Mouse (Mus musculus) hematopoietic multipotent progenitor cell, adult 10-12 weeks (in vitro differentiated cells): ENCODE data around the gene Misp. TPM values are rescaled to one million over a fixed set of nuclear protein-coding genes. Genes with fewer than 3 reads are reported as not detected.

ENCODE experiments used
- polyA plus RNA-seq: library from polyadenylated mRNA; stranded (reverse); fragments of >175 nt; gene quantifications from 2 replicates; pipeline ENCODE4 v1.2.3, GENCODE M21; 2012; ENCODE audit warnings: low replicate concordance

The Misp gene
- polyA plus RNA-seq = 0.25 and 0.27 TPM in 2 replicates

GRCm38 (mm10) chr10:79820782-79821181 is at the start of gene Misp:
Gene Misp (plus strand): TSS chr10:79820989.

GRCm38 (mm10) chr10:79777103-79777531 is 43.7 kb upstream of the Misp start, which contains the start of gene Fstl3:
Gene Fstl3 (plus strand): TSS chr10:79777272.

GRCm38 (mm10) chr10:79790861-79791260 is 29.9 kb upstream of the Misp start, which contains the start of gene Prss57:
Gene Prss57 (minus strand): TSS chr10:79790961.

GRCm38 (mm10) chr10:79793051-79793737 is 27.6 kb upstream of the Misp start, which contains the start of gene Palm:
Gene Palm (plus strand): TSS chr10:79793572.

GRCm38 (mm10) chr10:79853860-79854795 is 33.3 kb downstream of the Misp start, which contains the start of gene Ptbp1:
Gene Ptbp1 (plus strand): TSS chr10:79854427.

GRCm38 (mm10) chr10:79874290-79874862 is 53.6 kb downstream of the Misp start, which contains the start of the genes Prtn3 and Plppr3:
Gene Prtn3 (plus strand): TSS chr10:79874476.
Gene Plppr3 (minus strand): TSS chr10:79874634.

Other genes starting within 250 kb of the Misp start
- 1.3 TPM in 1 of 2 replicates, not detected in the other for gene Theg, start 233.7 kb upstream of the Misp start, polyA plus RNA-seq
- 0.04 TPM in 1 of 2 replicates, not detected in the other for gene C2cd4c, start 207.0 kb upstream of the Misp start, polyA plus RNA-seq
- 0.10 TPM in 1 of 2 replicates, not detected in the other for gene Shc2, start 183.1 kb upstream of the Misp start, polyA plus RNA-seq
- not detected in 2 replicates for gene Odf3l2, start 175.3 kb upstream of the Misp start, polyA plus RNA-seq
- 0.47 and 1.1 TPM in 2 replicates for gene Madcam1, start 156.4 kb upstream of the Misp start, polyA plus RNA-seq
- gene Tpgs1, start 151.6 kb upstream of the Misp start, polyA plus RNA-seq = 102 and 157 TPM in 2 replicates
- gene Cdc34, start 138.8 kb upstream of the Misp start, polyA plus RNA-seq = 189 and 251 TPM in 2 replicates
- 2.7 and 3.9 TPM in 2 replicates for gene Gzmm, start 132.0 kb upstream of the Misp start, polyA plus RNA-seq
- 581 and 590 TPM in 2 replicates for gene Bsg, start 116.5 kb upstream of the Misp start, polyA plus RNA-seq
- 0.37 and 1.3 TPM in 2 replicates for gene Hcn2, start 104.4 kb upstream of the Misp start, polyA plus RNA-seq
- 36.7 and 50.9 TPM in 2 replicates for gene Polrmt, start 74.4 kb upstream of the Misp start, polyA plus RNA-seq
- not detected in 2 replicates for gene Fgf22, start 65.9 kb upstream of the Misp start, polyA plus RNA-seq
- 177 and 359 TPM in 2 replicates for gene Rnf126, start 54.0 kb upstream of the Misp start, polyA plus RNA-seq
- gene Fstl3, start 43.7 kb upstream of the Misp start, polyA plus RNA-seq = 4.2 and 4.3 TPM in 2 replicates
- 0.31 and 0.33 TPM in 2 replicates for gene Prss57, start 30.0 kb upstream of the Misp start, polyA plus RNA-seq
- gene Palm, start 27.4 kb upstream of the Misp start, polyA plus RNA-seq = 23.6 and 106 TPM in 2 replicates
- gene Ptbp1, start 33.4 kb downstream of the Misp start, polyA plus RNA-seq = 339 and 505 TPM in 2 replicates
- gene Prtn3, start 53.5 kb downstream of the Misp start, polyA plus RNA-seq = 14.3 and 43.0 TPM in 2 replicates
- gene Plppr3, start 53.6 kb downstream of the Misp start, polyA plus RNA-seq = 0.57 and 2.3 TPM in 2 replicates
- gene Elane, start 65.3 kb downstream of the Misp start, polyA plus RNA-seq = 11.5 and 13.6 TPM in 2 replicates
- gene Cfd, start 69.9 kb downstream of the Misp start, polyA plus RNA-seq = not detected in 2 replicates
- 45.3 and 64.9 TPM in 2 replicates for gene Med16, start 87.9 kb downstream of the Misp start, polyA plus RNA-seq
- 0.88 TPM in 1 of 2 replicates, not detected in the other for gene Gm26602, start 89.9 kb downstream of the Misp start, polyA plus RNA-seq
- gene Kiss1r, start 96.0 kb downstream of the Misp start, polyA plus RNA-seq = 1.2 and 3.0 TPM in 2 replicates
- 194 and 217 TPM in 2 replicates for gene R3hdm4, start 100.2 kb downstream of the Misp start, polyA plus RNA-seq
- 90.3 and 327 TPM in 2 replicates for gene Arid3a, start 106.1 kb downstream of the Misp start, polyA plus RNA-seq
- gene Wdr18, start 139.2 kb downstream of the Misp start, polyA plus RNA-seq = 29.7 and 32.3 TPM in 2 replicates
- 0.17 and 0.43 TPM in 2 replicates for gene Grin3b, start 149.7 kb downstream of the Misp start, polyA plus RNA-seq
- 311 and 927 TPM in 2 replicates for gene Tmem259, start 163.3 kb downstream of the Misp start, polyA plus RNA-seq
- 876 and 1,258 TPM in 2 replicates for gene Cnn2, start 167.6 kb downstream of the Misp start, polyA plus RNA-seq
- gene Abca7, start 175.5 kb downstream of the Misp start, polyA plus RNA-seq = 42.0 and 76.1 TPM in 2 replicates
- gene Arhgap45, start 195.7 kb downstream of the Misp start, polyA plus RNA-seq = 660 and 1,623 TPM in 2 replicates
- gene Polr2e, start 218.8 kb downstream of the Misp start, polyA plus RNA-seq = 68.4 and 166 TPM in 2 replicates
- gene Gpx4, start 226.2 kb downstream of the Misp start, polyA plus RNA-seq = 298 and 797 TPM in 2 replicates